Mouse (Mus musculus) liver, adult (tissue): ENCODE results near the gene Gm16368.
"Not testable (repeated sequence)": the region's sequence is repeated elsewhere in the genome, so short reads cannot be mapped to it uniquely, and the experiment has no call there.

Experiments
- GATA4 ChIP-seq: IDR thresholded peaks from 2 replicates; pipeline ENCODE4 v1.6.1; 2014; ENCODE audit warnings: mild to moderate bottlenecking, low read length; ENCODE audit not compliant: insufficient replicate concordance

The Gm16368 gene

GRCm38 (mm10) chr12:88083397-88083796 is at the start of gene Gm16368:
TSS of gene Gm16368 (plus strand) at chr12:88083697.
- not testable (repeated sequence) for TF ChIP-seq GATA4
